Mouse (Mus musculus): ENCODE data around the gene Casq2. TPM values are rescaled to one million over a fixed set of nuclear protein-coding genes. Genes with fewer than 3 reads are reported as not detected.

Casq2 gene
- polyA plus RNA-seq, 2 experiments: 59.5 to 91.2 TPM

GRCm38 (mm10) chr3:102131627-102132324 lies 45.6 kb downstream of the Casq2 start:
- ATAC-seq (ENCODE audit: low FRiP score, low read depth) (no peak), DNase-seq (ENCODE audit: low spot score) (no peak)
- Histone ChIP-seq H3K4me1 (ENCODE audit: control insufficient read depth, insufficient read depth, low read length) (peaks cover 8% of the 10 kb centered on the region), H3K36me3 (ENCODE audit: control insufficient read depth, insufficient read depth, low read length) (no peaks in the 10 kb centered on the region), H3K27ac (replicated peaks; ENCODE audit: low read depth, low read length) (no peak overlapping the region), H3K4me2 (replicated peaks; ENCODE audit: low read depth, low read length, severe bottlenecking) (no peak overlapping the region), H3K4me3 (replicated peaks; ENCODE audit: low read length) (no peak overlapping the region), H3K9me3 (ENCODE audit: control insufficient read depth, low read length) (no peaks in the 10 kb centered on the region), H3K27me3 (ENCODE audit: control insufficient read depth, insufficient read depth, low read length) (no peaks in the 10 kb centered on the region), H3K9ac (ENCODE audit: low read depth, low read length, severe bottlenecking) (no peak overlapping the region)
- 84% methylated on average over 9 of the region's 9 CpGs for WGBS
- TF ChIP-seq POLR2A (IDR thresholded peaks at IDR 0.05; ENCODE audit: borderline replicate concordance, extremely low read depth, insufficient read depth, insufficient read length): no peak

- Histone ChIP-seq H3K27ac (replicated peaks; ENCODE audit: low read depth, low read length) (peak overlapping the region; percentile 53; the same call in 1 of the 2 replicates), H3K4me2 (replicated peaks; ENCODE audit: low read depth, low read length, severe bottlenecking) (no peak overlapping the region; the same call in 1 of the 2 replicates), H3K4me1 (ENCODE audit: control insufficient read depth, insufficient read depth, low read length) (peaks cover 8% of the 10 kb centered on the region), H3K36me3 (ENCODE audit: control insufficient read depth, insufficient read depth, low read length) (no peaks in the 10 kb centered on the region), H3K27me3 (ENCODE audit: control insufficient read depth, insufficient read depth, low read length) (no peaks in the 10 kb centered on the region), H3K4me3 (replicated peaks; ENCODE audit: low read length) (no peak overlapping the region), H3K9me3 (ENCODE audit: control insufficient read depth, low read length) (no peaks in the 10 kb centered on the region), H3K9ac (ENCODE audit: low read depth, low read length, severe bottlenecking) (no peak overlapping the region)
- DNase-seq (ENCODE audit: low spot score) (peak; percentile 45), ATAC-seq (ENCODE audit: low FRiP score, low read depth) (peak; percentile 37; the same call in 1 of the 2 replicates)
- no peak for TF ChIP-seq POLR2A (IDR thresholded peaks at IDR 0.05; ENCODE audit: borderline replicate concordance, extremely low read depth, insufficient read depth, insufficient read length)
- 19% methylated on average over 10 of the region's 10 CpGs for WGBS
Observed at GRCm38 (mm10) chr3:102135389-102136113, 49.3 kb downstream of the Casq2 start.

GRCm38 (mm10) chr3:102137158-102137557 lies 50.9 kb downstream of the Casq2 start:
- H3K4me3 ChIP-seq (replicated peaks; ENCODE audit: low read length): no peak overlapping the region
- no peaks in the 10 kb centered on the region for H3K9me3 ChIP-seq (ENCODE audit: control insufficient read depth, low read length)
- no peak overlapping the region for H3K27ac ChIP-seq (replicated peaks; ENCODE audit: low read depth, low read length)
- H3K9ac ChIP-seq (ENCODE audit: low read depth, low read length, severe bottlenecking): no peak overlapping the region
- H3K4me2 ChIP-seq (replicated peaks; ENCODE audit: low read depth, low read length, severe bottlenecking): no peak overlapping the region
- no peak for ATAC-seq (ENCODE audit: low FRiP score, low read depth)
- no peaks in the 10 kb centered on the region for H3K36me3 ChIP-seq (ENCODE audit: control insufficient read depth, insufficient read depth, low read length)
- peaks cover 8% of the 10 kb centered on the region for H3K4me1 ChIP-seq (ENCODE audit: control insufficient read depth, insufficient read depth, low read length)
- no peaks in the 10 kb centered on the region for H3K27me3 ChIP-seq (ENCODE audit: control insufficient read depth, insufficient read depth, low read length)
- DNase-seq (ENCODE audit: low spot score): no peak
- 66% methylated on average over 10 of the region's 10 CpGs for WGBS
- no peak for TF ChIP-seq POLR2A (IDR thresholded peaks at IDR 0.05; ENCODE audit: borderline replicate concordance, extremely low read depth, insufficient read depth, insufficient read length)

- TF ChIP-seq POLR2A (IDR thresholded peaks at IDR 0.05; ENCODE audit: borderline replicate concordance, extremely low read depth, insufficient read depth, insufficient read length): no peak
- WGBS: 82% methylated on average over 6 of the region's 6 CpGs
- H3K27me3 ChIP-seq (ENCODE audit: control insufficient read depth, insufficient read depth, low read length): no peaks in the 10 kb centered on the region
Observed at GRCm38 (mm10) chr3:102138899-102139298, 52.7 kb downstream of the Casq2 start.

GRCm38 (mm10) chr3:102140606-102141005 lies 54.4 kb downstream of the Casq2 start:
- whole genome bisulfite sequencing: 84% methylated on average over 6 of the region's 6 CpGs
- TF ChIP-seq POLR2A (IDR thresholded peaks at IDR 0.05; ENCODE audit: borderline replicate concordance, extremely low read depth, insufficient read depth, insufficient read length): no peak
- Histone ChIP-seq H3K4me2 (replicated peaks; ENCODE audit: low read depth, low read length, severe bottlenecking) (no peak overlapping the region), H3K9ac (ENCODE audit: low read depth, low read length, severe bottlenecking) (no peak overlapping the region), H3K4me3 (replicated peaks; ENCODE audit: low read length) (no peak overlapping the region), H3K9me3 (ENCODE audit: control insufficient read depth, low read length) (no peaks in the 10 kb centered on the region), H3K36me3 (ENCODE audit: control insufficient read depth, insufficient read depth, low read length) (no peaks in the 10 kb centered on the region), H3K4me1 (ENCODE audit: control insufficient read depth, insufficient read depth, low read length) (peaks cover 4% of the 10 kb centered on the region), H3K27ac (replicated peaks; ENCODE audit: low read depth, low read length) (no peak overlapping the region), H3K27me3 (ENCODE audit: control insufficient read depth, insufficient read depth, low read length) (no peaks in the 10 kb centered on the region)
- ATAC-seq (ENCODE audit: low FRiP score, low read depth): no peak
- no peak for DNase-seq (ENCODE audit: low spot score)

More at GRCm38 (mm10) chr3:102138899-102139298, 52.7 kb downstream of the Casq2 start:
- ATAC-seq (ENCODE audit: low FRiP score, low read depth): no peak
- H3K4me3 ChIP-seq (replicated peaks; ENCODE audit: low read length): no peak overlapping the region
- no peak overlapping the region for H3K4me2 ChIP-seq (replicated peaks; ENCODE audit: low read depth, low read length, severe bottlenecking)
- no peaks in the 10 kb centered on the region for H3K36me3 ChIP-seq (ENCODE audit: control insufficient read depth, insufficient read depth, low read length)
- peaks cover 8% of the 10 kb centered on the region for H3K4me1 ChIP-seq (ENCODE audit: control insufficient read depth, insufficient read depth, low read length)
- DNase-seq (ENCODE audit: low spot score): no peak
- H3K9me3 ChIP-seq (ENCODE audit: control insufficient read depth, low read length): no peaks in the 10 kb centered on the region
- H3K27ac ChIP-seq (replicated peaks; ENCODE audit: low read depth, low read length): no peak overlapping the region
- no peak overlapping the region for H3K9ac ChIP-seq (ENCODE audit: low read depth, low read length, severe bottlenecking)
